Mouse (Mus musculus) spleen, adult 2 months (tissue): ENCODE data around the gene Tulp3.

Experiments used
- CTCF ChIP-seq: fragments of 200-500 bp; IDR thresholded peaks from 2 replicates; pipeline ENCODE4 v1.5.1; 2011; ENCODE audit warnings: mild to moderate bottlenecking, inconsistent platforms; ENCODE audit not compliant: insufficient read depth, insufficient read length, insufficient replicate concordance; ENCODE audit errors: extremely low read depth
- POLR2A ChIP-seq: fragments of 200-500 bp; IDR thresholded peaks from 2 replicates; pipeline ENCODE4 v1.6.1; 2011; ENCODE audit warnings: low read depth, low read length, inconsistent platforms

GRCm38 (mm10) chr6:128301891-128302290 is 53.8 kb downstream of the Tulp3 start:
- no peak for TF ChIP-seq CTCF
- no peak for TF ChIP-seq POLR2A
